Mouse (Mus musculus): ENCODE results near the gene Shf. TPM values are rescaled to one million over a fixed set of nuclear protein-coding genes. Genes with fewer than 3 reads are reported as not detected.

Shf gene
- polyA plus RNA-seq, 1 experiment from 2014 or later = 13.8 TPM

Other genes with a start within 250 kb of the Shf start
- gene B2m, start 221.5 kb downstream of the Shf start, polyA plus RNA-seq (2014; fragmentation: Nextera tagmentation; extraction: Ambion mirVana) = 117 and 123 TPM in 2 replicates
- gene Trim69, start 208.5 kb downstream of the Shf start, polyA plus RNA-seq (2014; fragmentation: Nextera tagmentation; extraction: Ambion mirVana) = 0.18 TPM in 1 of 2 replicates, not detected in the other
- not detected in 2 replicates for gene Patl2, start 183.0 kb downstream of the Shf start, polyA plus RNA-seq (2014; fragmentation: Nextera tagmentation; extraction: Ambion mirVana)
- gene Terb2, start 182.9 kb downstream of the Shf start, polyA plus RNA-seq (2014; fragmentation: Nextera tagmentation; extraction: Ambion mirVana) = not detected in 2 replicates
- 20.6 and 23.8 TPM in 2 replicates for gene Sord, start 134.4 kb downstream of the Shf start, polyA plus RNA-seq (2014; fragmentation: Nextera tagmentation; extraction: Ambion mirVana)
- gene Duox2, start 70.7 kb downstream of the Shf start, polyA plus RNA-seq (2014; fragmentation: Nextera tagmentation; extraction: Ambion mirVana) = 0.04 TPM in 1 of 2 replicates, not detected in the other
- gene Duoxa2, start 70.3 kb downstream of the Shf start, polyA plus RNA-seq (2014; fragmentation: Nextera tagmentation; extraction: Ambion mirVana) = 0.19 TPM in 1 of 2 replicates, not detected in the other
- not detected in 2 replicates for gene Duoxa1, start 55.4 kb downstream of the Shf start, polyA plus RNA-seq (2014; fragmentation: Nextera tagmentation; extraction: Ambion mirVana)
- 0.07 and 0.11 TPM in 2 replicates for gene Duox1, start 53.5 kb downstream of the Shf start, polyA plus RNA-seq (2014; fragmentation: Nextera tagmentation; extraction: Ambion mirVana)
- gene Slc28a2, start 57.3 kb upstream of the Shf start, polyA plus RNA-seq (2014; fragmentation: Nextera tagmentation; extraction: Ambion mirVana) = 0.13 TPM in 1 of 2 replicates, not detected in the other
- gene Gm14085, start 115.8 kb upstream of the Shf start, polyA plus RNA-seq (2014; fragmentation: Nextera tagmentation; extraction: Ambion mirVana) = not detected in 2 replicates
- 18.8 and 21.9 TPM in 2 replicates for gene Gatm, start 242.1 kb upstream of the Shf start, polyA plus RNA-seq (2014; fragmentation: Nextera tagmentation; extraction: Ambion mirVana)